Mouse (Mus musculus) naive thymus-derived CD4-positive, alpha-beta T cell, adult 2 months (primary cell): ENCODE results near the gene Cdh11.
"Not testable (repeated sequence)": the region's sequence is repeated elsewhere in the genome, so short reads cannot be mapped to it uniquely, and the experiment has no call there.

Experiments used
- DNase-seq: peaks from one replicate; pipeline ENCODE4 v3.0.0-alpha.2; 2011; ENCODE audit warnings: low read depth

Gene Cdh11

DNA sequence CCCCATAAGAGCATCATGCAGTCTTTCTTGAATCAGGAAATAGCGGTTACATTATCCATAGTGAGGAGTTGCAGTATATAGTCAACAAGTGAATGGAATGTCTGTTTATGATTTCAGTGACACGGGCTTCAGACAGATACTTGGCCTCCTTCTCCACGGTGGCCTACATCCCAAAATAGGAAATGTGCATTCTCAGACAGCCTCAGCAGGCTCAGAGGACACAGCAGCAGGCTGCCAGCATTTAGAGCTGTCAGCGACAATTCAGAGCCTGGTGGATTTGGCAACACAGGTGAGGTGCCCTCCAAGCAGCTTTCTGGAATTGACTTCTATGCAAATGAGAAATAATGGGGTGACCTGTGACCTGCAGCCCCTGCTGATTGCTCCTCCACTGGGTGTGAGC lies 69.5 kb downstream of the Cdh11 start:
- no peak for DNase-seq

DNA sequence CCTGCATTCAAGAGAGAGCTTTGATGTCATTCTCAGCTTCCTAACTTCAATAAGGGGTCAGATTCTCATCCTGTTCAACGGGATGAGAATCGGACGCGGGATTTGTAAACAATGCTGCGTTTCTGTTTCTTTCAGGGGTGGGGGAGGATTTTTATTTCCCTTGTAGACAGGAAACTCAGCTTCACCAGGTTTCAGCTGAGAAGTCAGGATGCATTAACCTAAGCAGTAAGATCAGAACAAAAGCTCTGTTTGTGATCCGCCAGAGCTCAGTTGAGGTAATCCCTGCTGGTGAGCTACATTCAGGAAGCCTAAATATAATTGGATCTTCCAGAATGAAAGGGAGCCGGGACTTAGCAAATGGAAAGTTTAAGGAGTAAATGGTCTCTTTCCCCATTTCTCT lies 78.1 kb downstream of the Cdh11 start:
- no peak for DNase-seq

DNA sequence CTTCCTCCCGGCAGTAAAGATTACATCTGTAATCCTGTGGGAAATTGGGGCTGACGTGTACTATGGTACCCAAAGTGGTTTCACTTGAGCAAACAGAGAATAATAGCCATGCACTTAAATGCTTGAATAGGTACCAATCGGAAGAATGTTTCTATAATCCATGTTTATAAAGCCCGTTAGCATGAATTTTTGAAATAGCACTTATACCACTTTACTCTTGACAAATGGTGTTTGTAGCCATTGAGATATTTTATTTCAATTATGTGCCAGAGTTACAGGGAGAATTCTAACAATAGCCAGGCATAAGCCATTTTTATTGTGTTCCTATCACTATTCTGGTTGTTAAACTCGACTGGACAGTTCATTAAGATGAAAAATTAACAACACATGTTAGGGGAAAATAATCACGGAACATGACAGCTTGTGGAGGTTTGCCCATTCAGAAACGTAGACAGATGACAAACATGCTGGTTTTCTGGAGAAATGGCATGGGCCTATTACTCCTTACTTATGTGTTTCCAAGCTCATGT lies 80.0 kb downstream of the Cdh11 start:
- no peak for DNase-seq

- no peak for DNase-seq
Observed at GRCm38 (mm10) chr8:102700245-102700644, 85.2 kb downstream of the Cdh11 start.

DNA sequence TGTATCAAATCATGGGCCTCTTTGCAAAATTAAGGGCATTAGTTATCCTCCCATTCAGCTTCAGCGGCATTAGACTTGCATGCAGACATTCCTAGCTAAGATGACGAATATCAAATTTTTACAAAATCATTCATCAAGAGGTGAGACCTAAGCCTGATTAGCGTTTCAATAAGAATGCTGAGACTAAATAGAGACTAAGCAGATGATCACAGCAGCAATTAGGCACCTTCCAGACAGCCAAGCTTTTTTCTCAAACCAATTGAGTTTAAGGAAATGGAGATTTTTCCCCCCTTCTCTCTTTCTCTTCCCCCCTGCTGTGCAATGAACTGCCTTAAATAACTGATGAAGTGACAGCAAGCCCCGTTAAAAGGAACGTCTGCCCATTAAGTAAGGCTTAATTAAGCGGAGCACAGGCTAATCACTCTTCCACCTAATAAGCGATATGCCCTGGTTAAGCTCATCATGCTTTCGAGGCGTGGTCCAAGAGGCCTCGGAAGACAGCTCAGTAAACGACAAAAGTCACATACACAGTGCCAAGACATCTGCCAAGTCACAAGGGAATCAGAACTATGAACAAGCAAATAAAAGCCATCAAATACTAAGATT lies 87.1 kb downstream of the Cdh11 start:
- DNase-seq = no peak

DNA sequence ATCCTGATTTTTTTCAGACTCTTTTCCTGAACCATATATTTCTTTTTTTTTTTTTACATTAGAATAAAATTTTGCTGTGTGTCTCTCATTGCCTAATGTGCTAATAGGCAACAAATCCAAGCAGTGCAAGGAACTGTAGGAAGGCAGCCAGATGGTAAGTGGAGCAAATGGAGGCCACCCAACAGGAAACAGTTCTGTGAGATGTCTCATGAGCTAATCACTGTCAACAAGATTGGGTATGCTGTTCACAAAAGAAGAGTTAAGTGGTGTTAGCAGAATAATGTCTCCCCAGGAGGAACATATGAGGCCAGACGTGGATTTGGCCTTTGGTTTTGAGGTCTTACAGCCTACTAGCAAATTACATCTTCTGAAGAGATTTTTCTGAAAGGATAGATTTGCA lies 92.0 kb downstream of the Cdh11 start:
- DNase-seq = no peak

DNA sequence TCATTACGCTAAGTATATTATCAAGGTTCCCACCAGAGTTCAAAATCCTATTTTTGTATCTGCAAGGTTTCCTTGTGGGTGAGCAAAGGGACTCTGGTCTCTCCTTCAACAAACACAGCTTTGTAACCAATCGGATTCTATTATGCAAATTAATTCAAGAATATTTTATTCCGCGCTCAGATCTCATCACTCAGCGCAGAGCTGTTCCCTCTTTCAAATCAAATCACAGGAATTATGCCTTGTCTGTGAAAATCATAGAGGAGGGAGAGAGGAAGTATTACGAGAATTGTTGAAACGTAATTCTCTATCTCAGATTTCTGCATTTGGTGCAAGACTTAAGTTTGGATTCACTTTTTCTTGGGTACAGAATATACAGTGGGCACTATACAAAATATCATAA lies 100.0 kb downstream of the Cdh11 start:
- not testable (repeated sequence) for DNase-seq

DNA sequence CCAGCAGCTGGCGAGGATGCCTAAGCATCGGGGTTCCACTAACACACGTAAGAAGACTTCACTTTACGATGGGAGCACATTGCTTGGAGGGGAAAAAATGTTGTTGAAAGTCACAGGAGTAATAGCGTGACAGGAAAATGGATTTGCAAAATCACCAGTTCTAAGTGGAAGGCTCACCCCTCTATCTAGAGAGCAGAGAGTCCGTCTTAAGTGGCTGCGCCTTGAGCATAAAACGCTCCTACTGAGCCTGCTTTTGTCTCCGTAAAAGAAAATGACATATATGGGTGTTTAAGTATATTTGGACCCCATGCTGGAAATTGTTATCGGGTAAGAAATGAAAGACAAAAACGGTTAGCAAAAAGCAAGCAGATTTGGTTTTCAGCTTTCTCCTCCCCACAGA lies 100.4 kb downstream of the Cdh11 start:
- no peak for DNase-seq

- DNase-seq = no peak
Observed at GRCm38 (mm10) chr8:102677148-102677547, 108.3 kb downstream of the Cdh11 start.

DNA sequence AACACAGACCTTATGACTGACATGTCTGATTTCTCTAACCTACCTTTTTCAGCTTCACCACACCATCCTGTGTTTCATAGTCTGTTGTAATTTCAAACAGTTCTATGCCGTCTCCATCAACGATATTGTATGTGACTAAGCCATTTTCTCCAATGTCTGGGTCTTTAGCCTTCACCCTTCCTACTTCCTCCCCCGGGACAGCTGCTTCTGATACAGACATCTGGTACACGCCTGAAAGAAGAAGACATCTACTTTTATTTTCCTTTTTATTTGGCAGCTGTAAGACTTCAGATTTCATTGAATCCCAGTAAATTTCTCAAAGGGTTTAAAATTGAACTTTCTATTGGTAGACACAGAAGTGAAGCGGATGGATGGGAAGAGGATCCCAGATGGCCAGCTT lies 120.9 kb downstream of the Cdh11 start:
- DNase-seq = not testable (repeated sequence)

DNA sequence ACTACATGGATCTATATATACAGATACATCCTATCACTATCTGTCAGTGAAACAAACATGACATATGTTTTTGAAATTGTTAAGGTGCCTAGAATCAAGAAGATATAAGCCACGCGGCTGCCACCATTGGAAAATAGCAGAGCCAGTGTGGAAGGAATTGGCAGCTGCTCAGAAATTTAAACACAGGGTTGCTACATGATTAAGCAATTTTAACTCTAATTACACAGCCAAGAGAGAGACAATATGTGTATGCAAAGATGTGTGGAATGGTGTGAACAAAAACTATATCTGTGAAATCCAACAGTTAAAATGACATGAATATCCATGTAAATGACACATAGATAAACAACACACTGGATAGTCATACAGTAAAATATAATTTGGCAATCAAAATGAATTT lies 128.9 kb downstream of the Cdh11 start:
- no peak for DNase-seq

DNA sequence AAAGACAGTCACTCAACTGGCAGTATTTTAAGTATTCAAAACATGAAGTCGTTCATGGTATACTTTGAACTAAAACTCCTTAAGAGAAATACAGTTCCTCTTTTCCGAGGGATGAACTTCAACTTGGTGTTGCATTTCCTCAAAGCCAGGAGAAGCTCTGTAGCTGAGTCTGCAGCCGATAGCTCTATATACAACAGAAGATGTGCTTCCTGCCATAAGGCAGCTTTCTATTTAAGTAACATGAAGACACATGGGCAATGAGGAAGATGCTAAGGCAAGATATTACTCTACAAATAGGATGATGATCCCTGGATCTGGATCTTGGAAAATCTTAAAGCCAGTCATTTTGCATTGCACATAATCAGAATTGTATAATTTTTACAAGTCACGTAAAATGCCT lies 133.5 kb downstream of the Cdh11 start:
- no peak for DNase-seq

DNA sequence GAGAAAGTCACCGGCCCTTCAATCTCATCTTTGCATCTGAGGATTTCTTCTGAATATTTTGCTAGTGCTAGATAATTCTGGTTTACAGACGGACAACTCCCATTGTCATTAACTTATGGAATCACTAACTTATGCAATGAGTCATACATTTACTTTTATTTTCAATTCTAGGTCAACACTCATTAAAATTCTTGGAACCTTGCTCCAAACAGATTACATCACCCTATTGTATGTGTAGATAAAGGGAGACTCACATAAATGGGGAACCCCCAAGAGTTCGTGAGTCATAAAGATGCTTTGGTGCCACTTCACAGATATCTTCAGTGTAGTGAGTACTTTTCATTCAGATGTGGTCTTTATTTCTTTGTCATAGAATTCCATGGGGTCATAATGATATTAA lies 158.3 kb downstream of the Cdh11 start:
- DNase-seq = no peak

- no peak for DNase-seq
Observed at GRCm38 (mm10) chr8:102612146-102612545, 173.3 kb downstream of the Cdh11 start.

DNA sequence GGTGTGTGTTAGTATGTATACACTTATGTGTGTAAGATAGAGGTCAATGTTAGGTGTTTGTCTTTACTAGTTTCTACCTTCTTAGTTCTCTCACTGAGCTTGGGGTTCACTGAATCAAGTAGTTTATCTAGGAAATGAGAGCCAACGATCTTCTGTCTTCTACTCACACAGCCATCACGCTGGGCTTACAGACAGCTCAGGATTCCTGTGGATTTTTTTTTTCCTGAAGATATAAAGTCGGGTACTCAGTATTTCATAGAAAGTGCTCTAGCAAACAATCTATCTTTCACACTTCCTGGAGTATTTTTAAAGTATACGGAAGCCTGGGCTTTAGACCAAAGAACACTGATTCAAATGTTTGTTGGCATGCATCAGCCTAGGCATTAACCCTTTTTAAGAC lies 184.1 kb downstream of the Cdh11 start:
- DNase-seq = no peak

DNA sequence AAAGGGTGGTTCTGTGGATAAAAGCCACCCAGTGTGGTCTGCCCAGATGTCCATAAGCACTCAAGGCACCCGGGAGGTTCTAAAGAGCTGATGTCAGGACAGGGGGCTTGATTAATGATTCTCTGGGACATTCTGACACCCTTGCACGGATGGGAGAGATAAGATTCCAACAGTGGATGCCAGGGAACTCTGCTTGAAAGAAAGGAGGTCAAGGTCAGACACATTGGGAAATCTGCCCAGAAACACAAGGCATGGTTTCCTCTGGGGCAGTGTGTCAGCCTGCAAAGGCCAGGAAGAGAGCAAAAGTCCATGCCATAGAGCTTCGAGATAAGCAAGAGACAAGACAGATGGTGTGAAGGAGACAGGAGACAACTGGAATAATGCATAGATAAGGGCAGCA lies 188.9 kb downstream of the Cdh11 start:
- DNase-seq = no peak

DNA sequence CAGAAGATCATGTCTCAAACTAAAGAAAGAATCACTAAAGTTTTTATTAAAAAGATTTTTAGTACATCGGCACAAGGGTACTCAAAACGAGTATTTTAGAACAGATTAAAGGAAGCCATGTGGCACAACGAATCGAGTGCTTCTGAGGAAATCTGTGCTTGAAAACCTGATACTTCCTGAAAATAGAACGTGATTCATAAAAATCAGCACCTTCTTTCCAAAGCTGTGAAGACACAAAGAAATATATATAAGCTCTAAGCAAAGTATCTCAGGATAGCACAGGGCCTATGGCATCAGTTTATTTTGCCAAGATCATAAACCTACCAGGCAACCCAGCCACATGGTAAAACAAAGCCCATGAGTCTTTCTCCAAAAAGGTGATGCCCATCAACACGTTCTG lies 191.5 kb downstream of the Cdh11 start:
- no peak for DNase-seq
